Mouse (Mus musculus) hindbrain, embryonic 12.5 days (tissue): ENCODE measurements around the gene Nol10. TPM values are rescaled to one million over a fixed set of nuclear protein-coding genes. Genes with fewer than 3 reads are reported as not detected.
"Not testable (repeated sequence)": the region's sequence is repeated elsewhere in the genome, so short reads cannot be mapped to it uniquely, and the experiment has no call there.

Source experiments
- ATAC-seq: fragments of 200-750 bp; cut with Nextera tagmentation; 2 replicates; pipeline ENCODE4 v1.8.0; 2017; ENCODE audit warnings: moderate TSS enrichment; ENCODE audit not compliant: low FRiP score
- H3K27ac ChIP-seq: fragments of 300-500 bp; sonication (generic); 2 replicates; pipeline ENCODE4 v1.5.1; 2016; ENCODE audit warnings: mild to moderate bottlenecking
- H3K27me3 ChIP-seq: fragments of 300-500 bp; sonication (generic); 2 replicates; pipeline ENCODE4 v1.6.1; 2016; ENCODE audit warnings: mild to moderate bottlenecking
- H3K36me3 ChIP-seq: fragments of 300-500 bp; sonication (generic); 2 replicates; pipeline ENCODE4 v1.6.1; 2016; ENCODE audit warnings: mild to moderate bottlenecking
- H3K4me1 ChIP-seq: fragments of 300-500 bp; sonication (generic); 2 replicates; pipeline ENCODE4 v1.6.1; 2016
- H3K4me2 ChIP-seq: fragments of 300-500 bp; sonication (generic); replicated peaks from 2 replicates; pipeline ENCODE4 v1.6.1; 2016; ENCODE audit warnings: mild to moderate bottlenecking
- H3K4me3 ChIP-seq: fragments of 300-500 bp; sonication (generic); 2 replicates; pipeline ENCODE4 v1.5.1; 2016; ENCODE audit warnings: mild to moderate bottlenecking
- H3K9ac ChIP-seq: fragments of 300-500 bp; sonication (generic); 2 replicates; pipeline ENCODE4 v1.6.1; 2016; ENCODE audit warnings: mild to moderate bottlenecking, moderate library complexity
- H3K9me3 ChIP-seq: fragments of 300-500 bp; sonication (generic); replicated peaks from 2 replicates; pipeline ENCODE4 v1.6.1; 2016; ENCODE audit warnings: mild to moderate bottlenecking
- WGBS: fragments of 180-500 bp; shearing (Covaris S2); methylation state at CpG from one replicate; pipeline ENCODE4 v1.1.7; 2016; 5-methylcytosine and 5-hydroxymethylcytosine counted together
- polyA plus RNA-seq: library from polyadenylated mRNA; unstranded; fragments of >200 nt; fragmentation: Nextera tagmentation; extraction: Ambion mirVana; gene quantifications from 2 replicates; pipeline ENCODE4 v1.2.1, GENCODE M21; 2016

Gene Nol10
- polyA plus RNA-seq, 1 experiment from 2014 or later: 28.1 TPM

GRCm38 (mm10) chr12:17450503-17450902 is 102.2 kb downstream of the Nol10 start:
- Histone ChIP-seq H3K9me3 (no peaks in the 10 kb centered on the region), H3K4me2 (no peak overlapping the region)
- WGBS: 80% methylated on average over 4 of the region's 4 CpGs

GRCm38 (mm10) chr12:17450908-17451307 is 102.7 kb downstream of the Nol10 start:
- no peak overlapping the region for H3K4me3 ChIP-seq
- H3K9me3 ChIP-seq: no peaks in the 10 kb centered on the region
- ATAC-seq: no peak
- no peaks in the 10 kb centered on the region for H3K27me3 ChIP-seq
- H3K4me2 ChIP-seq: no peak overlapping the region
- H3K36me3 ChIP-seq: no peaks in the 10 kb centered on the region
- no peaks in the 10 kb centered on the region for H3K4me1 ChIP-seq
- H3K9ac ChIP-seq: no peak overlapping the region
- H3K27ac ChIP-seq: no peak overlapping the region
- WGBS: 70% methylated on average over 4 of the region's 4 CpGs

More at GRCm38 (mm10) chr12:17450503-17450902, 102.2 kb downstream of the Nol10 start:
- ATAC-seq: no peak
- H3K4me3 ChIP-seq: no peak overlapping the region
- no peak overlapping the region for H3K9ac ChIP-seq
- no peaks in the 10 kb centered on the region for H3K36me3 ChIP-seq
- H3K27me3 ChIP-seq: no peaks in the 10 kb centered on the region
- no peak overlapping the region for H3K27ac ChIP-seq
- H3K4me1 ChIP-seq: no peaks in the 10 kb centered on the region

GRCm38 (mm10) chr12:17452273-17452672 is 104.0 kb downstream of the Nol10 start:
- ATAC-seq: no peak
- H3K4me3 ChIP-seq: no peak overlapping the region
- H3K27me3 ChIP-seq: no peaks in the 10 kb centered on the region
- no peak overlapping the region for H3K27ac ChIP-seq
- no peaks in the 10 kb centered on the region for H3K9me3 ChIP-seq
- 61% methylated on average over 1 of the region's 1 CpGs for WGBS
- no peak overlapping the region for H3K9ac ChIP-seq
- H3K4me1 ChIP-seq: no peaks in the 10 kb centered on the region
- H3K36me3 ChIP-seq: no peaks in the 10 kb centered on the region
- H3K4me2 ChIP-seq: no peak overlapping the region

- Histone ChIP-seq H3K4me1 (no peaks in the 10 kb centered on the region), H3K4me3 (no peak overlapping the region), H3K4me2 (no peak overlapping the region), H3K27ac (no peak overlapping the region), H3K9ac (no peak overlapping the region), H3K36me3 (no peaks in the 10 kb centered on the region), H3K27me3 (no peaks in the 10 kb centered on the region), H3K9me3 (no peaks in the 10 kb centered on the region)
- ATAC-seq: no peak
- 50% methylated on average over 5 of the region's 5 CpGs for WGBS
Measured at GRCm38 (mm10) chr12:17453918-17454317, 105.7 kb downstream of the Nol10 start.

- Histone ChIP-seq H3K4me1 (no peaks in the 10 kb centered on the region), H3K9ac (no peak overlapping the region), H3K4me2 (no peak overlapping the region), H3K27ac (no peak overlapping the region), H3K27me3 (no peaks in the 10 kb centered on the region), H3K36me3 (no peaks in the 10 kb centered on the region), H3K4me3 (no peak overlapping the region), H3K9me3 (0 out of 2 replicates have a peak, but pooled peaks cover 2% of the 10 kb centered on the region)
- WGBS: 84% methylated on average over 5 of the region's 5 CpGs
- ATAC-seq: no peak
Measured at GRCm38 (mm10) chr12:17455096-17455495, 106.8 kb downstream of the Nol10 start.

GRCm38 (mm10) chr12:17459223-17459622 is 111.0 kb downstream of the Nol10 start:
- WGBS: 94% methylated on average over 4 of the region's 4 CpGs
- H3K9me3 ChIP-seq, H3K27ac ChIP-seq: not testable (repeated sequence)

GRCm38 (mm10) chr12:17463706-17464105 is 115.4 kb downstream of the Nol10 start:
- 45% methylated on average over 4 of the region's 4 CpGs for WGBS
- Histone ChIP-seq H3K27me3 (no peaks in the 10 kb centered on the region), H3K4me1 (no peaks in the 10 kb centered on the region), H3K4me2 (no peak overlapping the region), H3K9me3 (0 out of 2 replicates have a peak, but pooled peaks cover 5% of the 10 kb centered on the region), H3K27ac (no peak overlapping the region), H3K9ac (no peak overlapping the region), H3K36me3 (no peaks in the 10 kb centered on the region), H3K4me3 (no peak overlapping the region)
- ATAC-seq: no peak

More at GRCm38 (mm10) chr12:17459223-17459622, 111.0 kb downstream of the Nol10 start:
- not testable (repeated sequence) for H3K36me3 ChIP-seq, ATAC-seq, H3K9ac ChIP-seq, H3K4me1 ChIP-seq, H3K4me3 ChIP-seq, H3K4me2 ChIP-seq, H3K27me3 ChIP-seq

- not testable (repeated sequence) for H3K4me2 ChIP-seq, H3K27me3 ChIP-seq, H3K27ac ChIP-seq, H3K9ac ChIP-seq, H3K4me3 ChIP-seq, H3K4me1 ChIP-seq, H3K9me3 ChIP-seq, H3K36me3 ChIP-seq, ATAC-seq
- WGBS: 83% methylated on average over 5 of the region's 5 CpGs
Measured at GRCm38 (mm10) chr12:17464550-17464949, 116.3 kb downstream of the Nol10 start.

- Histone ChIP-seq H3K4me3 (no peak overlapping the region), H3K27me3 (no peaks in the 10 kb centered on the region), H3K4me2 (no peak overlapping the region), H3K9me3 (no peaks in the 10 kb centered on the region), H3K36me3 (no peaks in the 10 kb centered on the region), H3K9ac (no peak overlapping the region), H3K4me1 (no peaks in the 10 kb centered on the region), H3K27ac (no peak overlapping the region)
- no peak for ATAC-seq
- WGBS: 87% methylated on average over 4 of the region's 4 CpGs
Measured at GRCm38 (mm10) chr12:17466791-17467190, 118.5 kb downstream of the Nol10 start.

- no peak overlapping the region for H3K27ac ChIP-seq
- no peaks in the 10 kb centered on the region for H3K9me3 ChIP-seq
- no peak overlapping the region for H3K9ac ChIP-seq
- no peaks in the 10 kb centered on the region for H3K36me3 ChIP-seq
- no peak overlapping the region for H3K4me3 ChIP-seq
- 58% methylated on average over 3 of the region's 3 CpGs for WGBS
- no peak overlapping the region for H3K4me2 ChIP-seq
- ATAC-seq: no peak
- no peaks in the 10 kb centered on the region for H3K4me1 ChIP-seq
- H3K27me3 ChIP-seq: no peaks in the 10 kb centered on the region
Measured at GRCm38 (mm10) chr12:17468359-17468758, 120.1 kb downstream of the Nol10 start.

GRCm38 (mm10) chr12:17469869-17470268 is 121.6 kb downstream of the Nol10 start:
- Histone ChIP-seq H3K9ac (no peak overlapping the region), H3K36me3 (no peaks in the 10 kb centered on the region), H3K27me3 (no peaks in the 10 kb centered on the region), H3K27ac (no peak overlapping the region), H3K4me2 (no peak overlapping the region), H3K4me3 (no peak overlapping the region), H3K9me3 (no peaks in the 10 kb centered on the region), H3K4me1 (no peaks in the 10 kb centered on the region)
- ATAC-seq: no peak
- WGBS: 63% methylated on average over 7 of the region's 7 CpGs

GRCm38 (mm10) chr12:17470528-17470927 is 122.3 kb downstream of the Nol10 start:
- not testable (repeated sequence) for H3K4me2 ChIP-seq, H3K9ac ChIP-seq, H3K36me3 ChIP-seq, H3K27ac ChIP-seq, H3K9me3 ChIP-seq, H3K4me3 ChIP-seq, H3K27me3 ChIP-seq, ATAC-seq, H3K4me1 ChIP-seq

- Histone ChIP-seq H3K4me3 (no peak overlapping the region), H3K4me1 (no peaks in the 10 kb centered on the region), H3K4me2 (no peak overlapping the region), H3K27ac (no peak overlapping the region), H3K36me3 (no peaks in the 10 kb centered on the region), H3K9ac (no peak overlapping the region), H3K9me3 (no peaks in the 10 kb centered on the region), H3K27me3 (no peaks in the 10 kb centered on the region)
- ATAC-seq: no peak
- WGBS: 93% methylated on average over 1 of the region's 1 CpGs
Measured at GRCm38 (mm10) chr12:17471405-17471804, 123.1 kb downstream of the Nol10 start.
